Mouse (Mus musculus) neural tube, embryonic 13.5 days (tissue): Measurements from ENCODE around the gene Nfkbiz. TPM values are rescaled to one million over a fixed set of nuclear protein-coding genes. Genes with fewer than 3 reads are reported as not detected.
"Not testable (repeated sequence)": the region's sequence is repeated elsewhere in the genome, so short reads cannot be mapped to it uniquely, and the experiment has no call there.

ENCODE experiments used
- ATAC-seq: fragments of 200-750 bp; cut with Nextera tagmentation; 2 replicates; pipeline ENCODE4 v1.8.0; 2017; ENCODE audit warnings: low read depth, mild to moderate bottlenecking, moderate TSS enrichment, moderate library complexity
- H3K27ac ChIP-seq: fragments of 300-500 bp; sonication (generic); replicated peaks from 2 replicates; pipeline ENCODE4 v1.5.1; 2015; ENCODE audit warnings: moderate library complexity, mild to moderate bottlenecking, inconsistent platforms
- H3K27me3 ChIP-seq: fragments of 300-500 bp; sonication (generic); 2 replicates; pipeline ENCODE4 v1.6.1; 2015; ENCODE audit warnings: mild to moderate bottlenecking, inconsistent platforms
- H3K36me3 ChIP-seq: fragments of 300-500 bp; sonication (generic); 2 replicates; pipeline ENCODE4 v1.6.1; 2015; ENCODE audit warnings: mild to moderate bottlenecking, inconsistent platforms
- H3K4me1 ChIP-seq: fragments of 300-500 bp; sonication (generic); replicated peaks from 2 replicates; pipeline ENCODE4 v1.6.1; 2015; ENCODE audit warnings: inconsistent platforms
- H3K4me2 ChIP-seq: fragments of 300-500 bp; sonication (generic); 2 replicates; pipeline ENCODE4 v1.6.1; 2015; ENCODE audit warnings: inconsistent platforms, mild to moderate bottlenecking, moderate library complexity
- H3K4me3 ChIP-seq: fragments of 300-500 bp; sonication (generic); 2 replicates; pipeline ENCODE4 v1.5.1; 2015; ENCODE audit warnings: mild to moderate bottlenecking, inconsistent platforms
- H3K9ac ChIP-seq: fragments of 300-500 bp; sonication (generic); 2 replicates; pipeline ENCODE4 v1.6.1; 2015; ENCODE audit warnings: moderate library complexity, mild to moderate bottlenecking, inconsistent platforms
- H3K9me3 ChIP-seq: fragments of 300-500 bp; sonication (generic); 2 replicates; pipeline ENCODE4 v1.6.1; 2016; ENCODE audit warnings: inconsistent platforms
- WGBS: fragments of 180-500 bp; shearing (Covaris S2); methylation state at CpG from one replicate; pipeline ENCODE4 v1.1.7; 2015; 5-methylcytosine and 5-hydroxymethylcytosine counted together
- polyA plus RNA-seq: library from polyadenylated mRNA; unstranded; fragments of >200 nt; fragmentation: Nextera tagmentation; extraction: Ambion mirVana; gene quantifications from 2 replicates; pipeline ENCODE4 v1.2.1, GENCODE M21; 2015

The Nfkbiz gene
- polyA plus RNA-seq, result 1.7 and 2.2 TPM in 2 replicates

DNA sequence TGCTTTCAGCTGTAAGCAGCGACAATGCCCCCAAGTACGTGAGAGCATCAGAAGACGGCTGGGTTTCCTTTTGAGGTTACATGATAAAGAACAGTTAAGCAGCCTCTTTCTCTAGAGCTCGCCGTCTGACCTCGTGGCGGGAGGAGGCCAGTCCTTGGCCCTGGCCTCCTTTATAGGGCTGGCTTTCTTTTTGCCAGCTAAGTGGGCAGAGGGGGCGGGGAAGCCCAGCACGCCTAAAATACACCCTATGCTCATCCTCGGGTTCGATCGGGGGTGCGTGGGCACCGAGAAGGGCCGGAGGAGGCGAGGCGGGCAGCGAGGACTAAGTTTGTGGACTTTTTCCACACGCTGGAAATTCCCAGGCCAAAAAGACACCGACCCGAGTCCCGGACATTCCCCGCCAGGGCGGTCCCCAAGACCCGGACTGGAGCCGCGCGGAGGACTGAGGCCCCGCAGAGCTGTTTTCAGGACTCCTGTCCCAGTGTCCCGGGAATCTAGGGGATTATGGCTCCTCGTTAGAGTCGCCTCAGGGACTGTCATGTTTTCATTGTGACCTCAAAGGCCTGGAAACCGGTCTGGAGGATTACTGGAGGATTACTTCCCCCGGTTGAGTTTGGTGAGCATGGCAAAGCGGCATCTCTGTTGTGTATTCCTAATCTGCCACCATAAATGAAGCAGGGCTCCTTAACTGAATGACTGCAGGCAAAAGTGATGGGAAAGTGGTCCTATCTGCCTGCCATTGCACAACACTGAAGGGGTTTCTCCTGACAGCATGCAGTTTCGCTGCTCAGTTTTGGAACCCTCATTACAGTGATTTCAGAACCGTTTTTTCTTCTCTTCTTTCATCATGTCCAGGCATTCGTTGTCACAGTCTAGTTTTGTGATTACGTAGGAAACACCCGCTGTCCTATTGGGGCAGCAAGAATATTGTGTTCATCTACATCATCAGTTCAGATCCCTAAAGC is at the start of gene Nfkbiz:
Gene Nfkbiz (minus strand): TSS at position 390 of the 965 bp plus-strand sequence.
- H3K9me3 ChIP-seq, result no peaks in the 10 kb centered on the region
- peak; percentile 95 for ATAC-seq
- WGBS, result under 1% methylated on average over 40 of the region's 40 CpGs
- peak within 1 kb of the TSS; percentile 83 for H3K9ac ChIP-seq
- peak within 1 kb of the TSS; percentile 67 for H3K4me3 ChIP-seq
- H3K27ac ChIP-seq, result peak within 1 kb of the TSS; percentile 70
- peaks cover 3% of the 10 kb centered on the region for H3K36me3 ChIP-seq
- peaks cover 20% of the 10 kb centered on the region for H3K4me1 ChIP-seq
- H3K27me3 ChIP-seq, result no peaks in the 10 kb centered on the region
- peak within 1 kb of the TSS; percentile 72 for H3K4me2 ChIP-seq

DNA sequence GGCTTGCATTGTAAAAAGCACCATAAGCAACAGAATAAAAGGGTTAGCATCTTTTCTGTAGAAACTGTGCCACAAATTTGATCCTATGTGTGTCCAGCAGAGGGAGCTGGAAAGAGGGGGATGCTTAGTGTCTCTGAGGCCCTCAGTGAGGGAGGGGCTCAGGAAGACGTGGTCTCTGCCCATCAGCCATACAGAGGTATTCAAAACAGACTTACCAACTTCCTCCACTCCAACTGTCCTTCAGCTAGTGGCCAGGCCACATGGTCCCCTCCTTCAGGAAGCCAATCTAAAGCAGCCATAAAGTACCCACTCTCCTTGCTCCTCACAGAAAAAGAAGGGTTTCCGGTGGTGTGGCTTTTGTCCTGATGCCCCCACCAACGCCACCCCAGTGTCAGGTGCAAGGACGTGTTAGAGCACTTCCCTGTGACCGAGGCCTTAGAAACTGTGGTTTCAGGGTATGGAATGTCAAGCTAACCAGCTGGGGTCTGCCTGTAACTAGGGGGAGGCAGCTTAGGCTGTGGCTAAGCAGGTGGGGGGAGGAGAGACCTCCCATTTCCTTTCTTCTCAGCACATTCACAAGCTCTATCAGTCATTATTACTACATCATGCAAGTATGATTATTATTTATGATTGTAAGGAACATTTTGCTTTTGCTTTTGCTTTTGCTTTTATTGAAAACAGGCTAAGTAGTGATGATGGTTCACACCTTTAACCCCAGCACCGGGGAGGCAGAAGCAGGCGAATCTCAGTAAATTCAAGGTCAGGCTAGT is 49.3 kb upstream of the Nfkbiz start:
- no peak overlapping the region for H3K9ac ChIP-seq
- H3K9me3 ChIP-seq, result no peaks in the 10 kb centered on the region
- no peak overlapping the region for H3K4me2 ChIP-seq
- peaks cover 33% of the 10 kb centered on the region for H3K36me3 ChIP-seq
- H3K4me1 ChIP-seq, result no peaks in the 10 kb centered on the region
- WGBS, result 69% methylated on average over 7 of the region's 7 CpGs
- no peak overlapping the region for H3K27ac ChIP-seq
- H3K4me3 ChIP-seq, result no peak overlapping the region
- no peak for ATAC-seq
- H3K27me3 ChIP-seq, result no peaks in the 10 kb centered on the region

DNA sequence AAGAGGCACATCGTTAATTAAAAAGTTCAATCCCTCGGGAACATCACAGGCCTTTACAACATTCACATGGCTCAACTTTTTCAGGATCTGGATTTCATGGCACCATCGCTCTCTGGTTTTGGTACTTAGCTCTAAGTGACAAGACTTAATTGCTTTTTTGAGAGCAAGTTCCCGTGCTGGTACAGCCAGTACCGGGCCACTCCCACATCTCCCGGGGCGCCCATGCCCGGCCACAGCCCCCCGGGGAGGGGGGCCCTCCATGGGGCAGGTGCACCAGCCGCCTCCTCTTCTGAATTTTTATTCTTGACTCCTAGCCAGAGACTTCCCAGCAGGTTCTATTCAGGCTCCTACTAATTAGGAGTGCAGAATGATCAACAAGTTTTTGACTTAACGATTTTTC is 45.5 kb upstream of the Nfkbiz start:
- no peak overlapping the region for H3K27ac ChIP-seq
- H3K4me3 ChIP-seq, result no peak overlapping the region
- ATAC-seq, result no peak
- no peak overlapping the region for H3K4me2 ChIP-seq
- WGBS, result 81% methylated on average over 11 of the region's 11 CpGs
- no peaks in the 10 kb centered on the region for H3K27me3 ChIP-seq
- H3K9ac ChIP-seq, result no peak overlapping the region
- no peaks in the 10 kb centered on the region for H3K4me1 ChIP-seq
- peaks cover 20% of the 10 kb centered on the region for H3K36me3 ChIP-seq
- H3K9me3 ChIP-seq, result no peaks in the 10 kb centered on the region

DNA sequence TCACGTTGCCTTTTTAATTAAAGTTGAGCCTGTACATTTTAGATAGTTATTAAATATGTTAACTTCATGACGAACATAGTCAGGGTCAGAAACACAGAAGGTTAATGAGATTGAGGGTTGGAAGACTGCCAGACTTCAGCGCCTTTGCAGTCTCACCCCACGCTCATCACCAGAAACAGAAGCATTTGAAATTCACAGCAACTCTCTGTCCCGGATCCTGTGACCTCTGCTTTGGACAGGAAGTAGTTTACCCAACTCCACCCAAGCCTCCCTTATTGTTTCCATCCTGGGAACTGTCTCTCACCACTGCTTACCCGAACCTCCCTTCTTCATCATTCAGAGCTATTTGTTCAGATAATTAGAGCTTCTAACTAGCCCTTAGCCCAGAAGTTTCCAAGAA is 37.3 kb upstream of the Nfkbiz start:
- no peaks in the 10 kb centered on the region for H3K27me3 ChIP-seq
- H3K4me1 ChIP-seq, result no peaks in the 10 kb centered on the region
- no peak overlapping the region for H3K4me3 ChIP-seq
- H3K36me3 ChIP-seq, result no peaks in the 10 kb centered on the region
- H3K9me3 ChIP-seq, result no peaks in the 10 kb centered on the region; the same call in 1 of the 2 replicates
- no peak overlapping the region for H3K4me2 ChIP-seq
- ATAC-seq, result no peak
- H3K27ac ChIP-seq, result no peak overlapping the region
- WGBS, result 72% methylated on average over 6 of the region's 6 CpGs
- H3K9ac ChIP-seq, result no peak overlapping the region

DNA sequence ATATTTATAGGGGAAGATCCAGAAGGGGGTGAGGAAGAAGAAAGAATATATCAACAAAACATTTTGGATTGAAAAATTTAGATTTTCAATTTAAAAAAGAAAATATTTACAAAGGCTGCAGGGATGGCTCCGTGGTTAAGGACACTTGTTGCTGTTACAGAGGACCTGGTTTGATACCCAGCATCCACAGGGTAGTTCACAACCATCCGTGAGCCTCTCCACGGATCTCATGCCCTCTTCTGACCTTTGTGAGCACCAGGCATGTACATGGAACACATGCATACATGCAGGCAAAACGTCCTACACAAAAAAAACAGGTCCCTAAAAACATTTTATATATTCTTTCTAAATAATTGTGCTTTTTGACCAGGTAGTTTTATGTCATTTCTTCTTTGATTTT is 25.1 kb upstream of the Nfkbiz start:
- H3K9me3 ChIP-seq, result no peaks in the 10 kb centered on the region
- H3K36me3 ChIP-seq, result peaks cover 17% of the 10 kb centered on the region
- no peak overlapping the region for H3K4me3 ChIP-seq
- 68% methylated on average over 4 of the region's 4 CpGs for WGBS
- H3K4me1 ChIP-seq, result no peaks in the 10 kb centered on the region
- H3K27me3 ChIP-seq, result no peaks in the 10 kb centered on the region
- no peak overlapping the region for H3K9ac ChIP-seq
- ATAC-seq, result no peak
- no peak overlapping the region for H3K27ac ChIP-seq
- H3K4me2 ChIP-seq, result no peak overlapping the region

DNA sequence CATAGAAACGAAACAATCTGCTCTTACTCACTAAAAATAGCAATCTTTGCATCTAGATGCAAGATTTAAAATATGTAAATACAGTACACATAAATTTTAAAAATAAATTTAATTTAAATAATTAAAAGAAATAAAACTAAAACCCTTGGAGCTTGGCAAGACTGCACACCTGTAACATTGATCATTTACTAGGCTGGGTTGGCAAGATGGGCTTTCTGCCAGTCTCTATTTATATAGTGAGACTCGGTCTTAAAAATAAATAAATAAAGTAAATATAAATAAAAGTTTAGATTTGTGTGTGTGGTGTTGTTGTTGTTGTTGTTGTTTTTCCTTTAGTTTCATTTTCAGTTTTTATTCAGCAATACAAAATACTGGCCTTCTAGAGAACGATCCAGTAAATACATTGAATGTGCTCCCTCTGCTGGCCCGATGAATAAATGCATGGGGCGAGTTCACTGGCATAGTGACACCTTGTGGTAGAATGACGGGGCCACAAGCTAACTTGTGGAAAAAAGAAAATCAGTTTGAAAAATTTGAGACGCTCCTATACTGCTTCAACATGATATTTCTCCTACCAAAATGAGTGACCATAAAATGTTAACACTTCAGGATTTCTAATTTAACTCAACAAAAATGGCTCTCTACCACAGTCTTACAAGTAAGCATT is 24.6 kb upstream of the Nfkbiz start:
- H3K4me3 ChIP-seq, result no peak overlapping the region
- H3K4me2 ChIP-seq, result no peak overlapping the region
- WGBS, result 29% methylated on average over 7 of the region's 7 CpGs

DNA sequence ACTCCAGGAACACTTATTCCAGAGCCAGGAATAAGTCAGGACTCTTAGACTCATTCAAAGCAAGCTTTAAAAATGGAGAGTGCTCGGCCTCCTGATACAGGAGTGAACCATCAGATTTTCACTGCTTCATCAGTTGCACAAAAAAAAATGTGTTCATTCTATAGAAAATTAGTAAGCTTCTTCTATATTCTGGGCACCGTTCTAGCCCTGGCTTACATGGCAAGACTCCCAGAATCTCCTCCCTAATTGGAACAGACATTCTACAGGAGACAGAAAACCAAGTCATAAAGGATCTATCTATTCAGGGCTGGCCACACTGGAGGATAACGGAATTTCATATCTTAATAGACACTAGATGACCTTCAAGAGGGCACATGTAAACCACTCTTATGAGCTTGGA is 22.4 kb upstream of the Nfkbiz start:
- Histone ChIP-seq H3K4me2 (no peak overlapping the region), H3K27ac (no peak overlapping the region), H3K4me1 (no peaks in the 10 kb centered on the region), H3K27me3 (no peaks in the 10 kb centered on the region), H3K4me3 (no peak overlapping the region), H3K9ac (no peak overlapping the region), H3K36me3 (peaks cover 19% of the 10 kb centered on the region), H3K9me3 (peaks cover 4% of the 10 kb centered on the region; the same call in 1 of the 2 replicates)
- WGBS, result 92% methylated on average over 3 of the region's 3 CpGs
- no peak for ATAC-seq

More for the DNA sequence above, 24.6 kb upstream of the Nfkbiz start:
- Histone ChIP-seq H3K4me1 (no peaks in the 10 kb centered on the region), H3K9me3 (no peaks in the 10 kb centered on the region), H3K36me3 (peaks cover 17% of the 10 kb centered on the region), H3K27ac (no peak overlapping the region), H3K27me3 (no peaks in the 10 kb centered on the region), H3K9ac (no peak overlapping the region)
- ATAC-seq, result peak; percentile 61

DNA sequence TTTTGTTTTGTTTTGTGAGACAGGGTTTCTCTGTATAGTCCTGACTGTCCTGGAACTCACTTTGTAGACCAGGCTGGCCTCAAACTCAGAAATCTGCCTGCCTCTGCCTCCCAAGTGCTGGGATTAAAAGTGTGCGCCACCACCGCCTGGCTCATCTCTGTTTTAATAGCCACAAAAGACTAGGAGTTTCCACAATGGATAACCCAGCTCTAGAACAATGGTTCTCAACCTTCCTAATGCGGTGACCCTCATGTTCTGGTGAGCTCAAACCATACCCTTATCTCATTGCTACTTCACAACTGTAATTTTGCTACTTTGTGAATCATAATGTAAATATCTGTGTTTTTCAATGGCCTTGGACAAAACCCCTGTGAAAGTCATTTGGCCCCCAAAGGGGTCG is 20.7 kb upstream of the Nfkbiz start:
- not testable (repeated sequence) for H3K27ac ChIP-seq, H3K36me3 ChIP-seq, H3K4me1 ChIP-seq, H3K27me3 ChIP-seq, H3K4me3 ChIP-seq, H3K9ac ChIP-seq, H3K4me2 ChIP-seq, ATAC-seq, H3K9me3 ChIP-seq
- 94% methylated on average over 4 of the region's 4 CpGs for WGBS

DNA sequence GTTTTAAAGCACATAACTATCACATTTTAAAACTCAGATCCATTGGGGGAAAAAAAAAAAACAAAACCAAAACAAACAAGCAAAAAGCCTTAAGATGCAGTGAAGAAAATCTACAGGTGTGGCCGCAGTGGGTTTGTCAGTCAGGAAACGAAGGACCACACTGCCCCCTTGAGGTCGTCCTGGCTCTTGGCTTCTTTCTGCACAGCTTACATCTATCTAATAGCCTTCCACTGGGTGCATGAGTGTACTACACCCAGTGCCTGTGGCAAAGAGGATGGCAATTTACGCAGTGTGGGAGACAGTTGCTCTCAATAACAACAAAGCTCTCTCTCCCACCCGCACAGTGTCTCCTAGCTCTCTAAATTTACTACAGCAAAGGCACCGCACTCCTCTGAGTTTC is 19.8 kb upstream of the Nfkbiz start:
- Histone ChIP-seq H3K9me3 (peaks cover 4% of the 10 kb centered on the region; the same call in 1 of the 2 replicates), H3K4me3 (no peak overlapping the region), H3K4me2 (no peak overlapping the region), H3K36me3 (peaks cover 9% of the 10 kb centered on the region), H3K9ac (no peak overlapping the region), H3K27ac (no peak overlapping the region), H3K27me3 (no peaks in the 10 kb centered on the region), H3K4me1 (no peaks in the 10 kb centered on the region)
- WGBS, result 64% methylated on average over 6 of the region's 6 CpGs
- ATAC-seq, result no peak

DNA sequence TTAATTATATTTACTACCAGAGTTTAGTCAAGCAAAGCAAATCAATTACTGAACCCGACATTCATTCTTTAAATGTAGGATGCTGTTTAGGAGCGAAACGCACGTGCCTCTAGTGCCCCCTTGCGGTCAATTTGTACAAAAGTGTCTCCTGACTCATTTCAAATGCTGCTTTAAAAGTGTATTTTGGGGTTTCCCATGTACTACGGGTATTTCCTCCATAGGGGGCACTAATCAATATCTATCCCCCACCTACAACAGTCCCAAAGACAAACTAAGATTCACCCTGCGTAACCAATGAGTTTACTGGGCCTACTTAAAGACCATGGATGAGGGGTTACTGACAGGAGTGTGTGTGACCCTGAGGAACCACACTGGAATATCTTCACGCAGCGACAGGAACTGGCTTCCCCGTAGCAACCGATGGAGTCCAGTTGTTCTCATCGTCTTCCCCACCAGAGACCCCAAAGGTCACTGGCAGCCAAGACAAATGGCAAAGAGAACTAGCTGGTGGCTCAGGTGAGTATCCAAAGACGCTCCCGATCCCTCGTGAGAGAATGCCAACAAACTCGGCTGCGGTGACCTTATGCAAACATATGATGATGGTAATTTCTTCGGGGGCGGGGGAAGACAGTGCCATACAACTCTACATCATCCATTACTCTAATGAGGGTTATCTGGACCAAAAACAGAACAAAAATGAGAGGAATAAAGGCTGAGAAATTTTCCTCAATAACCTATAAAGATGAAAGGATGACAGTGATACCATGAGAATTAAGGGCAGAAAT is 14.4 kb upstream of the Nfkbiz start:
- H3K27me3 ChIP-seq, result no peaks in the 10 kb centered on the region
- peaks cover 11% of the 10 kb centered on the region for H3K36me3 ChIP-seq
- peaks cover 4% of the 10 kb centered on the region; the same call in 1 of the 2 replicates for H3K9me3 ChIP-seq
- H3K27ac ChIP-seq, result no peak overlapping the region
- H3K9ac ChIP-seq, result no peak overlapping the region
- 54% methylated on average over 19 of the region's 19 CpGs for WGBS
- H3K4me3 ChIP-seq, result no peak overlapping the region
- 0 out of 2 replicates have a peak, but pooled peaks cover 2% of the 10 kb centered on the region for H3K4me1 ChIP-seq
- no peak overlapping the region for H3K4me2 ChIP-seq
- ATAC-seq, result peak; percentile 80

DNA sequence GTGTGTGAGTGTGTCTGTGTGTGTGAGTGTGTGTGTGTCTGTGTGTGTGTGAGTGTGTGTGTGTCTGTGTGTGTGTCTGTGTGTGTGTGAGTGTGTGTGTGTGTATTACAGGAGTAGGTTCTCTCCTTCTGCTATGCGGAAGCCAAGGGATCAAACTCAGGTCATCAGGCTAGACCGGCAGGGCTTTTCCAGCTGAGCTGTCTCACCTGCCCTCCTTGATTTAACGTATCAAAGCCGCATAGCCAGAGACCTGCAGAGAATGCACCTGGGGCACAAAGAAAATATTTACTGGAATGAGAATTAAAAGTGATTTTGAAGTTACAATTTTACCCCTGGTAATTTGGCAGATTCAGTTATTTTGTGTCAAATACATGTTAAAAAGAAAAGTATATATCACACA is 13.8 kb upstream of the Nfkbiz start:
- 0 out of 2 replicates have a peak, but pooled peaks cover 2% of the 10 kb centered on the region for H3K4me1 ChIP-seq
- no peak overlapping the region for H3K27ac ChIP-seq
- H3K27me3 ChIP-seq, result no peaks in the 10 kb centered on the region
- peaks cover 4% of the 10 kb centered on the region; the same call in 1 of the 2 replicates for H3K9me3 ChIP-seq
- H3K36me3 ChIP-seq, result peaks cover 11% of the 10 kb centered on the region
- peak; percentile 48 for ATAC-seq
- H3K9ac ChIP-seq, result no peak overlapping the region
- WGBS, result 19% methylated on average over 4 of the region's 4 CpGs
- H3K4me2 ChIP-seq, result no peak overlapping the region
- H3K4me3 ChIP-seq, result no peak overlapping the region
